Comparison of ENCODE assay signal across 8 mouse cellular contexts in genomic region chr6:66964222-66964621, GRCm38 (mm10).
DNase-seq lines count a peak whose midpoint lies in the region; ATAC-seq lines count a peak whose summit lies in the region.

No protein-coding gene starts in this region.

- H3K36me3 ChIP-seq in hindbrain, embryonic 10.5 days: no peaks in the 10 kb centered on the region
- no peaks in the 10 kb centered on the region for H3K36me3 ChIP-seq in midbrain, embryonic 11.5 days (ENCODE audit: control insufficient read depth, insufficient read depth, low read length)

- H3K4me3 ChIP-seq in hindbrain, embryonic 10.5 days: no peak overlapping the region
- H3K4me3 ChIP-seq in midbrain, embryonic 11.5 days (ENCODE audit: low read depth, low read length): no peak overlapping the region

- H3K4me2 ChIP-seq in midbrain, embryonic 11.5 days: no peak overlapping the region

- no peak overlapping the region for H3K9ac ChIP-seq in midbrain, embryonic 11.5 days (ENCODE audit: low read length)

- H3K27ac ChIP-seq in hindbrain, embryonic 10.5 days: peak overlapping the region; percentile 54; the same call in 1 of the 2 replicates
- no peak overlapping the region for H3K27ac ChIP-seq in midbrain, embryonic 11.5 days (ENCODE audit: low read depth, low read length)

- peak; percentile 91 for ATAC-seq in midbrain, embryonic 11.5 days (ENCODE audit: low FRiP score)
- no peak for ATAC-seq in monocyte, adult 5-6 weeks (replicated peaks; ENCODE audit: insufficient number of reproducible peaks, low FRiP score, low TSS enrichment, poor library complexity, severe bottlenecking)

- peak; percentile 64 for DNase-seq in embryo, embryonic 10 days (ENCODE audit: low spot score)
- no peak for DNase-seq in embryo, embryonic 9.5 days (ENCODE audit: extremely low spot score)
- peak; percentile 31 for DNase-seq in adrenal gland, postnatal 10 days
- peak; percentile 56 for DNase-seq in hindbrain, embryonic 10.5 days (ENCODE audit: low spot score)
- no peak for DNase-seq in midbrain, embryonic 11.5 days (ENCODE audit: low spot score, missing footprints)
- no peak for DNase-seq in right cerebral cortex, postnatal 14 days
- no peak for DNase-seq in kidney, postnatal 4 days

- H3K9me3 ChIP-seq in hindbrain, embryonic 10.5 days: no peaks in the 10 kb centered on the region
- no peaks in the 10 kb centered on the region for H3K9me3 ChIP-seq in midbrain, embryonic 11.5 days (ENCODE audit: control insufficient read depth, low read length)

- 0 out of 2 replicates have a peak, but pooled peaks cover 4% of the 10 kb centered on the region for H3K27me3 ChIP-seq in hindbrain, embryonic 10.5 days (ENCODE audit: insufficient read depth, poor library complexity, severe bottlenecking)
- no peaks in the 10 kb centered on the region for H3K27me3 ChIP-seq in midbrain, embryonic 11.5 days (ENCODE audit: control insufficient read depth, insufficient read depth, low read length)

- 44% methylated on average over 4 of the region's 4 CpGs for WGBS in hindbrain, embryonic 10.5 days
- WGBS in midbrain, embryonic 11.5 days: 44% methylated on average over 4 of the region's 4 CpGs

- H3K4me1 ChIP-seq in hindbrain, embryonic 10.5 days (replicated peaks): peaks cover 37% of the 10 kb centered on the region
- H3K4me1 ChIP-seq in midbrain, embryonic 11.5 days (ENCODE audit: control insufficient read depth, insufficient read depth, low read length): peaks cover 6% of the 10 kb centered on the region; the same call in 1 of the 2 replicates

Comparison
In these comparisons a context has a peak if more than half of its experiments do, and no peak if none do; other contexts are left out.
1. DNase-seq: peak in embryo, embryonic 10 days (single experiment), adrenal gland, postnatal 10 days (single experiment) and hindbrain, embryonic 10.5 days (single experiment); none in embryo, embryonic 9.5 days (single experiment), midbrain, embryonic 11.5 days (single experiment), right cerebral cortex, postnatal 14 days (single experiment) and kidney, postnatal 4 days (0 of 2).